Mouse (Mus musculus): ENCODE measurements around the gene Snhg11. TPM values are rescaled to one million over a fixed set of nuclear protein-coding genes. Genes with fewer than 3 reads are reported as not detected.

The Snhg11 gene
- polyA plus RNA-seq, 1 experiment from 2014 or later: 732 TPM

DNA sequence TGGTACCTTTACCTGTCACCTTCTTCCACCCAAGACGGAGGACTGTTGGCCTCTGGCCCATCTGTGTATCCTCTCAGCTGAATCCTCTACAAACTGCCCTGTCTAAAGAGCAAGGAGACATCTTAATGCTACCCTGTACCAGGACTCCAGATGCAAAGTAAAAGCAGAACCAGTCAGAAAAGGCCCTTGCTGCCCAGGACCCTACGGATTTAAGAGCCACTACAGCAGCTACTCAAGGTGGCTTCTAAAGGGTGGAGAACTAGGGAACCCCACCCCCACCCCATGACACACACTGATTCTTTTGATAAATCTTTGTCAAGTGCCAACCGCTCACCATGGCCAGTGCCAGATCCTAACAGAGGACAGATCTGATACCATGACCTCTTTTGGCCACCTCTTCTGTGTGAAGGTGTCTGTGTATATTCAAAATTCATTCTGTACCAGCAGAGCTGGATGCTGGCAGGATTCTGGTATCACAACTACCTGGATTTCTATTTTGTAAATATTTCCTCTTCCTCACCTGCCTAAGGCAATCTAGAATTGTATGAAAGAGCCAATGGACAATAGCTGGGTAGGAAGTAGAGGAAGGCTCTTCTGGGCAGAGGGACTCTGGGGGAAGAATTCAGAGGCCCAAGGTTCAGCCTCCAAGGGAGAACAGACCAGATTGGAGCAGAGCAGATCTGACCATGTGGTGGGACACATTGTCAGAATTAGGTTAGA lies 22.5 kb upstream of the Snhg11 start:
- Histone ChIP-seq H3K27ac (ENCODE audit: low read length) (no peak overlapping the region), H3K4me3 (ENCODE audit: low read depth, low read length) (no peak overlapping the region), H3K4me1 (ENCODE audit: control insufficient read depth, insufficient read depth, low read length) (no peaks in the 10 kb centered on the region), H3K36me3 (ENCODE audit: control insufficient read depth, insufficient read depth, low read length) (peaks cover 27% of the 10 kb centered on the region), H3K9me3 (replicated peaks; ENCODE audit: control insufficient read depth, low read length, poor library complexity, severe bottlenecking) (no peaks in the 10 kb centered on the region), H3K27me3 (ENCODE audit: control insufficient read depth, insufficient read depth, low read depth, low read length) (no peaks in the 10 kb centered on the region), H3K9ac (ENCODE audit: low read depth, low read length) (no peak overlapping the region), H3K4me2 (ENCODE audit: low read length) (no peak overlapping the region)
- 78% methylated on average over 3 of the region's 3 CpGs for WGBS
- ATAC-seq: no peak

GRCm38 (mm10) chr2:158354348-158355114 lies 20.9 kb upstream of the Snhg11 start:
- Histone ChIP-seq H3K27ac (ENCODE audit: low read length) (no peak overlapping the region), H3K4me3 (ENCODE audit: low read depth, low read length) (no peak overlapping the region), H3K27me3 (ENCODE audit: control insufficient read depth, insufficient read depth, low read depth, low read length) (no peaks in the 10 kb centered on the region), H3K9me3 (replicated peaks; ENCODE audit: control insufficient read depth, low read length, poor library complexity, severe bottlenecking) (no peaks in the 10 kb centered on the region), H3K4me1 (ENCODE audit: control insufficient read depth, insufficient read depth, low read length) (peaks cover 4% of the 10 kb centered on the region; the same call in 1 of the 2 replicates), H3K9ac (ENCODE audit: low read depth, low read length) (no peak overlapping the region), H3K36me3 (ENCODE audit: control insufficient read depth, insufficient read depth, low read length) (peaks cover 32% of the 10 kb centered on the region), H3K4me2 (ENCODE audit: low read length) (no peak overlapping the region)
- 77% methylated on average over 7 of the region's 7 CpGs for WGBS
- ATAC-seq: no peak

- Histone ChIP-seq H3K4me2 (ENCODE audit: low read length) (no peak overlapping the region), H3K27ac (ENCODE audit: low read length) (no peak overlapping the region), H3K36me3 (ENCODE audit: control insufficient read depth, insufficient read depth, low read length) (peaks cover 32% of the 10 kb centered on the region), H3K27me3 (ENCODE audit: control insufficient read depth, insufficient read depth, low read depth, low read length) (no peaks in the 10 kb centered on the region), H3K4me1 (ENCODE audit: control insufficient read depth, insufficient read depth, low read length) (peaks cover 11% of the 10 kb centered on the region), H3K4me3 (ENCODE audit: low read depth, low read length) (no peak overlapping the region), H3K9ac (ENCODE audit: low read depth, low read length) (no peak overlapping the region), H3K9me3 (replicated peaks; ENCODE audit: control insufficient read depth, low read length, poor library complexity, severe bottlenecking) (no peaks in the 10 kb centered on the region)
- WGBS: 93% methylated on average over 2 of the region's 2 CpGs
- ATAC-seq: no peak
Measured at GRCm38 (mm10) chr2:158355238-158355637, 20.2 kb upstream of the Snhg11 start.

- no peak overlapping the region for H3K4me2 ChIP-seq (ENCODE audit: low read length)
- H3K27me3 ChIP-seq (ENCODE audit: control insufficient read depth, insufficient read depth, low read depth, low read length): no peaks in the 10 kb centered on the region
- no peak overlapping the region for H3K27ac ChIP-seq (ENCODE audit: low read length)
- H3K9ac ChIP-seq (ENCODE audit: low read depth, low read length): no peak overlapping the region
- no peaks in the 10 kb centered on the region for H3K9me3 ChIP-seq (replicated peaks; ENCODE audit: control insufficient read depth, low read length, poor library complexity, severe bottlenecking)
- ATAC-seq: no peak
- H3K4me3 ChIP-seq (ENCODE audit: low read depth, low read length): no peak overlapping the region
- WGBS: 92% methylated on average over 5 of the region's 5 CpGs
- H3K4me1 ChIP-seq (ENCODE audit: control insufficient read depth, insufficient read depth, low read length): peaks cover 15% of the 10 kb centered on the region
- H3K36me3 ChIP-seq (ENCODE audit: control insufficient read depth, insufficient read depth, low read length): peaks cover 32% of the 10 kb centered on the region
Measured at GRCm38 (mm10) chr2:158356121-158356520, 19.3 kb upstream of the Snhg11 start.

- no peaks in the 10 kb centered on the region for H3K27me3 ChIP-seq (ENCODE audit: control insufficient read depth, insufficient read depth, low read depth, low read length)
- peak overlapping the region; percentile 90 for H3K9ac ChIP-seq (ENCODE audit: low read depth, low read length)
- H3K9me3 ChIP-seq (replicated peaks; ENCODE audit: control insufficient read depth, low read length, poor library complexity, severe bottlenecking): no peaks in the 10 kb centered on the region
- peaks cover 29% of the 10 kb centered on the region for H3K36me3 ChIP-seq (ENCODE audit: control insufficient read depth, insufficient read depth, low read length)
- H3K4me2 ChIP-seq (ENCODE audit: low read length): peak overlapping the region; percentile 89
- H3K4me1 ChIP-seq (ENCODE audit: control insufficient read depth, insufficient read depth, low read length): peaks cover 15% of the 10 kb centered on the region
- H3K4me3 ChIP-seq (ENCODE audit: low read depth, low read length): peak overlapping the region; percentile 91
- H3K27ac ChIP-seq (ENCODE audit: low read length): no peak overlapping the region
- 72% methylated on average over 12 of the region's 12 CpGs for WGBS
- no peak for ATAC-seq
Measured at GRCm38 (mm10) chr2:158359757-158360620, 15.4 kb upstream of the Snhg11 start.

DNA sequence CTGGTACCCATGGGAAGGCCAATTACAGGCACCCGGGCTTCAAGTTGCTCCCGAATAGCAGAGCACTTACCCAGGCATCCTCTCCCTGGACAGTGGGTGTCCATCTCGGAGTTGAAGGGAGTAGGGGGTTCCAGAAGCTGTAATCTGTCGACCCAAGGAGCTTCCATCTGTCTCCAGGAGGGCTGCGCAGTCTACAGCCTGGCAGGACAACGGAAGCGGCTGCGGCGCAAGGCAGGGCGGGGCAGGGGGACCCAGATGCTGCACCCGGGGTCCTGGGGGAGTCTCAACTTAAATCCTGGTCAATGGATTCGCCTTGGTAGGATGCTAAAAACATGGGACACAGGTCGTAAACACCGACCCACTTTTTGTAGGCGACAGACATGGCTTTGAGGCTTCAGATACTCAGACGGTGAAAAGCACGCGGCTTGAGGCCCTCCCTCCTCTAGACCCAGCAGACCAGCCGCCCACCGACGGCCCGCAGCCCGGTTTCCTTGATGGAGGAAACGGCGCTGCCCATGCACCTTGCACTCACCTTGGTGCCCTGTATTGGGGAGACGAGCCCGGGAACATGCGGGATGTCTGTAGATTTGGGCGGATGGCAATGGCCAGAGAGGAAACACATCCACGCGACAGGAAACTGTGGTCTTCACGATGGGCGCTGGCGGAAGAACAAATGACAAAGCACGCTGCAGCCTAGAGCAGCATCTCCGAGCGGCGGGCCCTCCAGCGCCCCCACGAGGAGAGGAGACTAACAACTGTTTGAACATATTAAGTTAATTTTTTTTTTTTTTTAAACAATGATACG lies 14.4 kb upstream of the Snhg11 start:
- H3K4me3 ChIP-seq (ENCODE audit: low read depth, low read length): peak overlapping the region; percentile 91
- WGBS: under 1% methylated on average over 41 of the region's 41 CpGs
- no peaks in the 10 kb centered on the region for H3K27me3 ChIP-seq (ENCODE audit: control insufficient read depth, insufficient read depth, low read depth, low read length)
- no peaks in the 10 kb centered on the region for H3K9me3 ChIP-seq (replicated peaks; ENCODE audit: control insufficient read depth, low read length, poor library complexity, severe bottlenecking)
- ATAC-seq: peak; percentile 92
- H3K9ac ChIP-seq (ENCODE audit: low read depth, low read length): peak overlapping the region; percentile 90
- H3K4me1 ChIP-seq (ENCODE audit: control insufficient read depth, insufficient read depth, low read length): peaks cover 15% of the 10 kb centered on the region
- peak overlapping the region; percentile 78 for H3K27ac ChIP-seq (ENCODE audit: low read length)
- H3K4me2 ChIP-seq (ENCODE audit: low read length): peak overlapping the region; percentile 89
- peaks cover 22% of the 10 kb centered on the region for H3K36me3 ChIP-seq (ENCODE audit: control insufficient read depth, insufficient read depth, low read length)

DNA sequence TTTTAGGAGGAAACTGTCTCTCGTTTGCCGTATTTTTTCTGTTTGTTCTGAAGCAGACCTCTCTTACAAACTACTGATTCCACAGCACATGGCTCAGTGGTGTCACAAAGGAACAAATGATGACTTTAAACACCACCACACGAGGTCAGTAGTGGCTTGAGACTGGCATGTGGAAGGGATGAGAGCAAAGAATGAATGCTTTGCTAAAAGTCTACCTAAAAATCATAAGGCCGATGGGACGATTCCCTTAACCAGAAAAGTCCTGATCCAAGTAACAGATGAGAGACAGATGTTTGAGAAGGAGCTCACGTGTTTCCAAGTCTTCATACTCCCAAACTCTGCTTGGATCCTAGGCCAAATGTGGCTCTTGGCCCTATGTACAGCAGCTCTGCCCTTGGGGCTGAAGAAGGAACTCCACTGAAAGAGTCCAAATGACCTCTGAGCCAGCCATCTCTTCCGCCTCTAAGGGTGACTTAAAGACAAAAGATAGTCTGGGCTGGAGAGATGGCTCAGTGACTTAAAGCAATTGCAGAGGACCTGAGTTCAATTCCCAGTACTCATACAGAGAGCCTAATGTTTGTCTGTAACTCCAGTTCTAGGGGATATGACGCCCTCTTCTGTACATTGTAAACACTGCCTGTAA lies 13.6 kb upstream of the Snhg11 start:
- Histone ChIP-seq H3K27me3 (ENCODE audit: control insufficient read depth, insufficient read depth, low read depth, low read length) (no peaks in the 10 kb centered on the region), H3K36me3 (ENCODE audit: control insufficient read depth, insufficient read depth, low read length) (peaks cover 16% of the 10 kb centered on the region), H3K4me2 (ENCODE audit: low read length) (peak overlapping the region; percentile 26; the same call in 1 of the 2 replicates), H3K9me3 (replicated peaks; ENCODE audit: control insufficient read depth, low read length, poor library complexity, severe bottlenecking) (no peaks in the 10 kb centered on the region), H3K4me1 (ENCODE audit: control insufficient read depth, insufficient read depth, low read length) (peaks cover 15% of the 10 kb centered on the region), H3K9ac (ENCODE audit: low read depth, low read length) (no peak overlapping the region), H3K4me3 (ENCODE audit: low read depth, low read length) (peak overlapping the region; percentile 91; the same call in 1 of the 2 replicates), H3K27ac (ENCODE audit: low read length) (peak overlapping the region; percentile 78)
- ATAC-seq: peak; percentile 75
- 37% methylated on average over 8 of the region's 8 CpGs for WGBS

- Histone ChIP-seq H3K9ac (ENCODE audit: low read depth, low read length) (no peak overlapping the region), H3K4me2 (ENCODE audit: low read length) (no peak overlapping the region), H3K27ac (ENCODE audit: low read length) (no peak overlapping the region), H3K4me3 (ENCODE audit: low read depth, low read length) (no peak overlapping the region), H3K4me1 (ENCODE audit: control insufficient read depth, insufficient read depth, low read length) (peaks cover 15% of the 10 kb centered on the region), H3K9me3 (replicated peaks; ENCODE audit: control insufficient read depth, low read length, poor library complexity, severe bottlenecking) (no peaks in the 10 kb centered on the region), H3K36me3 (ENCODE audit: control insufficient read depth, insufficient read depth, low read length) (peaks cover under 1% of the 10 kb centered on the region; the same call in 1 of the 2 replicates), H3K27me3 (ENCODE audit: control insufficient read depth, insufficient read depth, low read depth, low read length) (no peaks in the 10 kb centered on the region)
- no peak for ATAC-seq
- 84% methylated on average over 4 of the region's 4 CpGs for WGBS
Measured at GRCm38 (mm10) chr2:158364175-158364574, 11.3 kb upstream of the Snhg11 start.

Measured in midbrain, embryonic 16.5 days (tissue).